Comparison of ENCODE assay signal across 34 mouse cellular contexts in the genomic region with DNA sequence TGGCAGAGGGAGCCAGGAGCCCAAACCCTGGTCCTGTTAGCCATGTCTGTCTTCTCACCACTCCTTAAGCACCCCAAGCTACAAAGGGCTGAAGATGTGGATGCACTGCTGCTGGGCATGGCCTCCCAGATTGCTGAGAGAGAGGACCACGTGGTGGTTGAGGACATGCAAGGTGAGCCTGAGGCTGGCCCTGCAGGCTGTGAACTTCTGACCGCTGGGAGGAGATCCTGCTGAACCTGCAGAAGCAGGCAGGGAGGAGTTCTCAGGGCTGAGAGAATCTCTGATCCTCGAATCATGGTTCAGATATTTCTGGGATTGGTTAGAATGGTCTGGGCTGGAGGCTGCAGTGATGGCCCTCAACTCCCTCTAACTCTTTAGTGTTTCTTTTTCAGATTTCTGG. TPM values are rescaled to one million over a fixed set of nuclear protein-coding genes. Genes with fewer than 3 reads are reported as not detected.
DNase-seq lines count a peak whose midpoint lies in the region; ATAC-seq lines count a peak whose summit lies in the region.
"Had no signal": no experiment of that assay in that cellular context is flagged by ENCODE, and none has a peak within 500 bp of the region (broad histone marks: within the 10 kb centered on the region; RNA-seq: fewer than 3 reads in every experiment).

No protein-coding gene starts in this region.

- H3K27me3 ChIP-seq in kidney, embryonic 15.5 days, result no peaks in the 10 kb centered on the region
- no peaks in the 10 kb centered on the region for H3K27me3 ChIP-seq in kidney, embryonic 14.5 days (ENCODE audit: control insufficient read depth, insufficient read depth, low read length)
- no peaks in the 10 kb centered on the region for H3K27me3 ChIP-seq in kidney, embryonic 16.5 days (ENCODE audit: insufficient read depth, low read length)
- H3K27me3 ChIP-seq: CH12.LX; embryonic facial prominence, embryonic 12.5 days; embryonic facial prominence, embryonic 15.5 days; Patski had no signal

- H3K27ac ChIP-seq in kidney, embryonic 15.5 days, result no peak overlapping the region
- no peak overlapping the region for H3K27ac ChIP-seq in kidney, embryonic 14.5 days (ENCODE audit: low read depth, low read length)
- no peak overlapping the region for H3K27ac ChIP-seq in kidney, embryonic 16.5 days (ENCODE audit: low read length)
- H3K27ac ChIP-seq: embryonic facial prominence, embryonic 12.5 days; embryonic facial prominence, embryonic 15.5 days; gastrocnemius, adult 2 months; hindbrain, embryonic 12.5 days had no signal

- peak; percentile 30 for DNase-seq in kidney, adult 11 months
- peak; percentile 58 for DNase-seq in kidney, adult 9 months
- DNase-seq in kidney, postnatal 36 days, result peak; percentile 41 to 44
- no peak for DNase-seq in adrenal gland, postnatal 4 days (ENCODE audit: low spot score in 2 of 2)
- DNase-seq: adrenal gland, postnatal 36 days; B cell, adult 2 months; cerebellum, adult 11 months; cerebellum, adult 2 months; cerebellum, adult 9-11 months; cerebellum, postnatal 25 days; forebrain, postnatal 0 days; gastrocnemius, adult 2 months; gastrocnemius, postnatal 14 days; heart, adult 11 months had no signal

- H3K4me1 ChIP-seq in kidney, embryonic 15.5 days, result no peaks in the 10 kb centered on the region
- no peaks in the 10 kb centered on the region for H3K4me1 ChIP-seq in kidney, embryonic 14.5 days (ENCODE audit: control insufficient read depth, insufficient read depth, low read length)
- H3K4me1 ChIP-seq in kidney, embryonic 16.5 days (ENCODE audit: insufficient read depth, low read length), result no peaks in the 10 kb centered on the region
- H3K4me1 ChIP-seq: embryonic facial prominence, embryonic 12.5 days; hindbrain, embryonic 12.5 days had no signal

- ATAC-seq in kidney, embryonic 15.5 days (replicated peaks; ENCODE audit: low FRiP score), result no peak
- ATAC-seq in kidney, embryonic 14.5 days (ENCODE audit: low FRiP score, low TSS enrichment), result no peak
- ATAC-seq in kidney, embryonic 16.5 days (ENCODE audit: low FRiP score, low TSS enrichment), result no peak
- ATAC-seq: forebrain, embryonic 14.5 days; forebrain, postnatal 0 days; Patski had no signal

- H3K36me3 ChIP-seq in kidney, embryonic 15.5 days, result no peaks in the 10 kb centered on the region
- no peaks in the 10 kb centered on the region for H3K36me3 ChIP-seq in kidney, embryonic 14.5 days (ENCODE audit: control insufficient read depth, insufficient read depth, low read length)
- H3K36me3 ChIP-seq in kidney, embryonic 16.5 days (ENCODE audit: insufficient read depth, low read length), result no peaks in the 10 kb centered on the region
- H3K36me3 ChIP-seq: embryonic facial prominence, embryonic 12.5 days; embryonic facial prominence, embryonic 15.5 days; G1E; hindbrain, embryonic 12.5 days had no signal

- H3K9me3 ChIP-seq in kidney, embryonic 15.5 days (replicated peaks), result no peaks in the 10 kb centered on the region
- no peaks in the 10 kb centered on the region for H3K9me3 ChIP-seq in kidney, embryonic 14.5 days (ENCODE audit: control insufficient read depth, low read length)
- no peaks in the 10 kb centered on the region for H3K9me3 ChIP-seq in kidney, embryonic 16.5 days (ENCODE audit: low read length)
- H3K9me3 ChIP-seq: embryonic facial prominence, embryonic 12.5 days; embryonic facial prominence, embryonic 15.5 days; G1E; hindbrain, embryonic 12.5 days had no signal

- H3K4me3 ChIP-seq in kidney, embryonic 15.5 days (replicated peaks), result no peak overlapping the region
- no peak overlapping the region for H3K4me3 ChIP-seq in kidney, embryonic 14.5 days (ENCODE audit: low read length)
- no peak overlapping the region for H3K4me3 ChIP-seq in kidney, embryonic 16.5 days (ENCODE audit: low read length)
- H3K4me3 ChIP-seq: embryonic facial prominence, embryonic 12.5 days; embryonic facial prominence, embryonic 15.5 days; gastrocnemius, adult 2 months; hindbrain, embryonic 12.5 days had no signal

- WGBS in kidney, embryonic 15.5 days, result 66% methylated on average over 3 of the region's 3 CpGs
- WGBS in kidney, embryonic 14.5 days, result 61% methylated on average over 3 of the region's 3 CpGs
- 55% methylated on average over 3 of the region's 3 CpGs for WGBS in kidney, embryonic 16.5 days

- no peak overlapping the region for H3K4me2 ChIP-seq in kidney, embryonic 15.5 days
- no peak overlapping the region for H3K4me2 ChIP-seq in kidney, embryonic 14.5 days (replicated peaks; ENCODE audit: low read depth, low read length)
- H3K4me2 ChIP-seq in kidney, embryonic 16.5 days (replicated peaks; ENCODE audit: low read depth, low read length), result no peak overlapping the region
- H3K4me2 ChIP-seq: embryonic facial prominence, embryonic 12.5 days; embryonic facial prominence, embryonic 15.5 days; heart, embryonic 11.5 days; hindbrain, embryonic 12.5 days had no signal

- no peak overlapping the region for H3K9ac ChIP-seq in kidney, embryonic 15.5 days
- no peak overlapping the region for H3K9ac ChIP-seq in kidney, embryonic 14.5 days (ENCODE audit: low read depth, low read length)
- H3K9ac ChIP-seq in kidney, embryonic 16.5 days (replicated peaks; ENCODE audit: low read length), result no peak overlapping the region
- H3K9ac ChIP-seq: embryonic facial prominence, embryonic 12.5 days; embryonic facial prominence, embryonic 15.5 days; forebrain, postnatal 0 days; hindbrain, embryonic 12.5 days had no signal

RNA-seq across cellular contexts. Expression of gene Duox1, which starts 8.5 kb away (rescaled TPM):
- polyA plus RNA-seq in kidney, embryonic 15.5 days (2015; fragmentation: Nextera tagmentation; extraction: Ambion mirVana), result 0.04 TPM in 1 of 2 replicates, not detected in the other
- polyA plus RNA-seq in kidney, embryonic 14.5 days (2014; fragmentation: Nextera tagmentation; extraction: Ambion mirVana), result not detected in 2 replicates
- 0.05 TPM in 1 of 2 replicates, not detected in the other for polyA plus RNA-seq in kidney, embryonic 16.5 days (2015; fragmentation: Nextera tagmentation; extraction: Ambion mirVana)
- under 1 TPM in 1 of 2 experiments, not detected in 1; 0.06 TPM for total RNA-seq in adrenal gland, postnatal 4 days (2021)
- total RNA-seq: adrenal gland, postnatal 10 days; CH12.LX; common myeloid progenitor, adult 5-6 weeks; forebrain, postnatal 0 days; G1E; hematopoietic stem cell, adult 5-6 weeks had no signal
- polyA plus RNA-seq: forebrain, embryonic 11.5 days; G1E; heart, embryonic 11.5 days; heart, postnatal 0 days had no signal

RNA-seq across cellular contexts. Expression of gene Duoxa1, which starts 10.4 kb away (rescaled TPM):
- polyA plus RNA-seq in kidney, embryonic 15.5 days (2015; fragmentation: Nextera tagmentation; extraction: Ambion mirVana), result 0.10 TPM in 1 of 2 replicates, not detected in the other
- not detected in 2 replicates for polyA plus RNA-seq in kidney, embryonic 14.5 days (2014; fragmentation: Nextera tagmentation; extraction: Ambion mirVana)
- 0.15 TPM in 1 of 2 replicates, not detected in the other for polyA plus RNA-seq in kidney, embryonic 16.5 days (2015; fragmentation: Nextera tagmentation; extraction: Ambion mirVana)
- under 1 TPM in 1 of 2 experiments, not detected in 1; 0.25 TPM for total RNA-seq in adrenal gland, postnatal 4 days (2021)
- total RNA-seq: adrenal gland, adult 18-20 months; adrenal gland, postnatal 36 days; CH12.LX; hematopoietic stem cell, adult 5-6 weeks had no signal
- polyA plus RNA-seq: cerebellum, adult 2 months; forebrain, embryonic 11.5 days; forebrain, embryonic 14.5 days; frontal cortex, adult 2 months; G1E; heart, embryonic 11.5 days; heart, embryonic 14.5 days; heart, postnatal 0 days had no signal

RNA-seq across cellular contexts. Expression of gene Duoxa2, which starts 25.3 kb away (rescaled TPM):
- 0.17 TPM in 1 of 2 replicates, not detected in the other for polyA plus RNA-seq in kidney, embryonic 15.5 days (2015; fragmentation: Nextera tagmentation; extraction: Ambion mirVana)
- polyA plus RNA-seq in kidney, embryonic 14.5 days (2014; fragmentation: Nextera tagmentation; extraction: Ambion mirVana), result 0.22 TPM in 1 of 2 replicates, not detected in the other
- not detected in 2 replicates for polyA plus RNA-seq in kidney, embryonic 16.5 days (2015; fragmentation: Nextera tagmentation; extraction: Ambion mirVana)
- under 1 TPM in 1 of 2 experiments, not detected in 1; 0.20 TPM for total RNA-seq in adrenal gland, postnatal 4 days (2021)
- total RNA-seq: adrenal gland, adult 18-20 months; adrenal gland, postnatal 10 days; adrenal gland, postnatal 36 days; CH12.LX; common myeloid progenitor, adult 5-6 weeks; forebrain, postnatal 0 days; gastrocnemius, adult 2 months; gastrocnemius, postnatal 14 days; gastrocnemius, postnatal 4 days; hematopoietic stem cell, adult 5-6 weeks had no signal
- polyA plus RNA-seq: cerebellum, adult 2 months; embryonic facial prominence, embryonic 12.5 days; embryonic facial prominence, embryonic 15.5 days; forebrain, embryonic 11.5 days; forebrain, embryonic 14.5 days; frontal cortex, adult 2 months; G1E; heart, embryonic 11.5 days; heart, embryonic 14.5 days; hindbrain, embryonic 12.5 days; Patski had no signal

RNA-seq across cellular contexts. Expression of gene Duox2, which starts 25.7 kb away (rescaled TPM):
- 0.10 and 0.19 TPM in 2 replicates for polyA plus RNA-seq in kidney, embryonic 15.5 days (2015; fragmentation: Nextera tagmentation; extraction: Ambion mirVana)
- 0.05 TPM in 1 of 2 replicates, not detected in the other for polyA plus RNA-seq in kidney, embryonic 14.5 days (2014; fragmentation: Nextera tagmentation; extraction: Ambion mirVana)
- polyA plus RNA-seq in kidney, embryonic 16.5 days (2015; fragmentation: Nextera tagmentation; extraction: Ambion mirVana), result 0.06 TPM in 2 replicates
- total RNA-seq in adrenal gland, postnatal 4 days (2021), result under 1 TPM; 0.08 to 0.17 TPM
- total RNA-seq: CH12.LX; common myeloid progenitor, adult 5-6 weeks; hematopoietic stem cell, adult 5-6 weeks had no signal
- polyA plus RNA-seq: forebrain, embryonic 11.5 days; forebrain, embryonic 14.5 days; forebrain, postnatal 0 days; G1E; hindbrain, embryonic 12.5 days had no signal

RNA-seq across cellular contexts. Expression of gene Shf, which starts 45.0 kb away (rescaled TPM):
- polyA plus RNA-seq in kidney, embryonic 15.5 days (2015; fragmentation: Nextera tagmentation; extraction: Ambion mirVana), result 2.4 and 2.6 TPM in 2 replicates
- 3.5 and 5.5 TPM in 2 replicates for polyA plus RNA-seq in kidney, embryonic 14.5 days (2014; fragmentation: Nextera tagmentation; extraction: Ambion mirVana)
- polyA plus RNA-seq in kidney, embryonic 16.5 days (2015; fragmentation: Nextera tagmentation; extraction: Ambion mirVana), result 2.0 and 2.3 TPM in 2 replicates
- total RNA-seq in adrenal gland, postnatal 4 days (2021), result 10 to 100 TPM; 30.5 to 32.7 TPM

Comparison
In these comparisons a context has a peak if more than half of its experiments do, and no peak if none do; other contexts are left out.
1. DNase-seq: peak in kidney, adult 11 months (single experiment), kidney, adult 9 months (single experiment) and kidney, postnatal 36 days (2 of 2); none in adrenal gland, postnatal 4 days (0 of 2).